Mouse (Mus musculus) bone marrow macrophage, adult 2 months (primary cell): ENCODE measurements around the gene Pcgf2. TPM values are rescaled to one million over a fixed set of nuclear protein-coding genes. Genes with fewer than 3 reads are reported as not detected.

Experiments
- H3K27ac ChIP-seq: 2 replicates; pipeline ENCODE4 v1.5.1; 2012; ENCODE audit warnings: low read depth, low read length; ENCODE audit not compliant: insufficient read depth
- H3K4me1 ChIP-seq: 2 replicates; pipeline ENCODE4 v1.6.1; 2012; ENCODE audit warnings: low read length; ENCODE audit not compliant: control insufficient read depth, insufficient read depth
- H3K4me3 ChIP-seq: 2 replicates; pipeline ENCODE4 v1.5.1; 2012; ENCODE audit warnings: mild to moderate bottlenecking, low read length, moderate library complexity; ENCODE audit not compliant: insufficient read depth
- CTCF ChIP-seq: IDR thresholded peaks from 2 replicates; pipeline ENCODE4 v1.5.1; 2012; ENCODE audit warnings: low read depth, mild to moderate bottlenecking, low read length, moderate library complexity
- POLR2A ChIP-seq: IDR thresholded peaks from 2 replicates; pipeline ENCODE4 v1.6.1; 2012; ENCODE audit warnings: mild to moderate bottlenecking, low read depth, low read length, borderline replicate concordance
- polyA plus RNA-seq: library from polyadenylated mRNA; stranded (reverse); fragments of >200 nt; gene quantifications from 2 replicates; pipeline ENCODE4 v1.2.4, GENCODE M21; 2012; ENCODE audit not compliant: missing spikeins, insufficient read depth, insufficient read length

Gene Pcgf2
- polyA plus RNA-seq, 1 experiment = 12.3 TPM

- no peak for TF ChIP-seq CTCF
- TF ChIP-seq POLR2A = no peak
- H3K4me1 ChIP-seq = 0 out of 2 replicates have a peak, but pooled peaks cover 2% of the 10 kb centered on the region
- no peak overlapping the region for H3K27ac ChIP-seq
- H3K4me3 ChIP-seq = no peak overlapping the region
These were observed 32.1 kb downstream of the Pcgf2 start for GRCm38 (mm10) chr11:97668160-97668559.

- Histone ChIP-seq H3K4me3 (no peak overlapping the region), H3K4me1 (peaks cover 8% of the 10 kb centered on the region), H3K27ac (no peak overlapping the region)
- TF ChIP-seq POLR2A = no peak
- TF ChIP-seq CTCF = no peak
These were observed 33.5 kb downstream of the Pcgf2 start for GRCm38 (mm10) chr11:97666794-97667193.

DNA sequence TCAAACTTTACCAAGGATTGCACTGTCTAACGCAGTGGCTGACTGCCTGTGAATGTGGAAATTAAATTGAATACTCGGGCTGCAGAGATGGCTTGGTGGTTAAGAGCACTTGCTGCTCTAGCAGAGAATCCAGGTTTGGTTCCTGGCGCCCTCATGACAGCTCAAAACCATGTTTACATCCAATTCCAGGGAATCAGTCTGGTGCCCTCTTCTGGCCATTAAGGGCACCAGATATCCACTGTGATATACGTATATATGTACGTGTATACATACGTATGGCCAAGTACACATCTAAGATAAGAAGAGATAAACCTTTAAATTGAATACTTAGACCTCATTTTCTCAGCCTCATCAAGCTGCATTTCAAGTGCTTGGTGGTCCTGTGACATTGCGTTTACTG is 34.1 kb downstream of the Pcgf2 start:
- H3K27ac ChIP-seq = no peak overlapping the region
- H3K4me3 ChIP-seq = no peak overlapping the region
- no peak for TF ChIP-seq POLR2A
- 0 out of 2 replicates have a peak, but pooled peaks have one; percentile 10 for TF ChIP-seq CTCF
- peaks cover 10% of the 10 kb centered on the region for H3K4me1 ChIP-seq

DNA sequence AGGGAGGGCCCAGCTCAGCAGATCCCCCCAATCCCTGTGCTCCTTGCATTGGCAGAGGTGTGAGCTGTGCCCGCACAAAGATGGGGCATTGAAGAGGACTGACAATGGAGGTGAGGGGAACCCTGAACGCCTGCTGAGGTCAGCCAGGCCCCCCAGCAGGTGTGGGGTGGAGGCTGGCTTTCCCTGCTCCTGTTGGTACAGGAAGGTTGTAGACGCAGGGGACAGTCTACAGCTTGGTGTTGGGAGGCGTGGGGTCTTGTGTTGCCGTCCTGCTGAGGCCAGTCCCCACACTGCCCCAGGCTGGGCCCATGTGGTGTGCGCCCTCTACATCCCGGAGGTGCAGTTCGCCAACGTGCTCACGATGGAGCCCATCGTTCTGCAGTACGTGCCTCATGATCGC is 34.9 kb downstream of the Pcgf2 start:
- H3K4me3 ChIP-seq = no peak overlapping the region
- H3K4me1 ChIP-seq = peaks cover 15% of the 10 kb centered on the region
- H3K27ac ChIP-seq = no peak overlapping the region
- TF ChIP-seq CTCF = no peak
- TF ChIP-seq POLR2A = no peak

DNA sequence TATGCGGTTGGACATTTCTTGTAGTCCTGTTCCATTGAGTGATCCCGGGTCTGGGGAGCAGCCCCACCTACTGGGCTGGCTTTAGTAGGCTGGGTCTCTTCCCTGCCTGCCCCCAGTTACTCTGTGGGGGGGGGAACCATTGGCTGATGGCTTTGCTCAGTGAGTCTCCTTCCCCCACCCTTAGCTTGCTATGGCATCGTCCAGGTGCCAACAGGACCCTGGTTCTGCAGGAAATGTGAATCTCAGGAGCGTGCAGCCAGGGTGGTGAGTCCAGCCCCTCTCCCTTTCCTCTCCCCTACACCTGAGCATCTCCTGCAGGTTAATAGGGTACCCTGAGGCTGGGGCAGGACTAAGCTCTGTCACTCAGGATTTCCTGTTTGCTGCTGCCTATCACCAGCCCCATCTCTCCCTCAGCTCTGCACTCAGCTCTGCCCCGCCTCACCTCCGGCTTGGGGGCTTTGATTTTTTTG is 35.5 kb downstream of the Pcgf2 start:
- H3K4me3 ChIP-seq = peak overlapping the region; percentile 75
- TF ChIP-seq CTCF (no peak), POLR2A (no peak)
- H3K27ac ChIP-seq = no peak overlapping the region
- H3K4me1 ChIP-seq = peaks cover 15% of the 10 kb centered on the region

DNA sequence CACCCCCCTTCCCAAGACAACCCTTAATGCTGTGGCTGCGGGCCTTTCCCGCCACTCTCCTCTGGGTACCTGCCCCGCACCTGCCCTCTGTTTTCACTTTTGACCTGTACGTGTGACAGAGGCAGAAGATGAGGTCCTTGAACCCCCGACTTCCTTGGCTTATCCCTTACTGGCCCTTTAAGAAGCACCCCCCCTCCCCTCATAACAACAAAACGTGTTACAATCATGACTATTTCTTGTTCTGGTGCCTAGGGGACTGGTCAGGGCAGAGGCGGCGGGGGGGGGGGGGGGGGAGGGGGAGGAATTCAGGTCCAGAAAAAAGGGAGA is 36.0 kb downstream of the Pcgf2 start:
- peaks cover 15% of the 10 kb centered on the region for H3K4me1 ChIP-seq
- TF ChIP-seq POLR2A = no peak
- no peak for TF ChIP-seq CTCF
- H3K27ac ChIP-seq = no peak overlapping the region
- peak overlapping the region; percentile 75 for H3K4me3 ChIP-seq

GRCm38 (mm10) chr11:97663528-97664338 is 36.6 kb downstream of the Pcgf2 start:
- TF ChIP-seq CTCF = no peak
- TF ChIP-seq POLR2A = no peak

DNA sequence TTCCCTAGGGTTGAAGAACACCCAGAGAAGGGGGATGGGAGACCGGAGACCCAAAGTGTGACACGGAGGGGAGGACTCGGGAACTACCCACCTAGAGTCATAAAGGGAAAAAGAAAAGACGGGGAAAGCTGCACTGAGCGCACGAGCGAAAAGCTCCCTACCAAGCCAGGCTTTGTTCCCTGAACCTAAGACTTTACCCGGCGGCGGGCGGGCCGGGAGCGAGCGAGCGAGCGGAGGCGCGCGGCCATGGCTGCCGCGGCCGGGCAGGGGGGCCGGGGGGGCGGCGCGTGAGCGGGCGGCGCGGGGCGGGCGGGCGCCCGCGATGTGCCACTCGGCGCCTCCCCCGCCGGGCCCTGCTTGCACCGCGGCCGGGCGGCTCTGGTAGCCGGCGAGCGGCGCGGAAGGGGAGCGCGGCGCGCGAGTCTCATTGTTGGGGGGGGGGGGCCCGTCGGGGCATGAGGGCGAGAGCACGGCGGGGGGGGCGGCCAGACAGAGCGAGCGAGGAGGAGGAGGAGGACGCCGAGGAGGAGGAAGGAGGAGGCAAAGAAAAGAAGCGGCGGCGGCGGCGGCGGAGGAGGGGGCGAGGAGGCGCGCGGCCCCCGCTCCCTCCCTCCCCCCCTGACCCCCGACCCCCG is 37.3 kb downstream of the Pcgf2 start, which contains the start of gene Mllt6:
Gene Mllt6, plus strand, starts transcription at position 522 of the 635 bp plus-strand sequence.
- Histone ChIP-seq H3K4me1 (peaks cover 17% of the 10 kb centered on the region), H3K27ac (peak within 1 kb of the TSS; percentile 60), H3K4me3 (peak within 1 kb of the TSS; percentile 75)
- TF ChIP-seq POLR2A (no peak), CTCF (0 out of 2 replicates have a peak, but pooled peaks have one; percentile 8)

More at GRCm38 (mm10) chr11:97663528-97664338, 36.6 kb downstream of the Pcgf2 start:
- Histone ChIP-seq H3K4me3 (peak overlapping the region; percentile 75), H3K27ac (0 out of 2 replicates have a peak overlapping the region, but pooled peaks have one; percentile 22), H3K4me1 (peaks cover 15% of the 10 kb centered on the region)

DNA sequence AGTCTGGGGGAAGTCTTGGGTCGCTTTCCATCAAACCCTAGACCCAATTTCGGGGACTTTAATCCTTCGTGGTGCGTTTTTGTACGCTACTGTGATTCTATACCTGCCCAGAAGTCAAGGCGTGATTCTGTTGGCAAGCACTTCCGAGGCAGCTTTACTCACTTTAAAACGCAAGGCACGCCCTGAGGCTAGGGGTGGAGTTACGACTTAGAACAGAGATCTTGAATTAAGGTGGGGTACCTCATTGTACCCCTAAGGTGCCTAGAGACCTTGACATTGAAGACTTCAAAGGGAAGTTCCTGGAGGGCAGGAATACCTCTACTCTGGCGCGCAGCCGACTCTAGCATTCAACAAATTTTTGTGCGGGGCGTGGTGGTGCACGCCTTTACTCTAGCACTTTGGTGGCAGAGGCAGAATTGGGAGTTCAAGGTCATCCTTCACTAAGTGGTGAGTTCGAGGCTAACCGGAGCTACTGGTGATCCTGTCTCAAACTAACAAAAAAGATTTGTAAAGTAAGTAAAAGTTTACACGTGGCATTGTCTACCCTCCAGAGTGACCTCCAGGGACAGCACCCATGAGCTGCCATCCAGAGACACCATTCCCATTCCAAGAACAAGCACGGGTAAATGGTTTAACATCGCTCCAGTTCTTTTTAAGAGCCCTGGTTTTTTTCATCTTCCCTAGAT is 37.9 kb downstream of the Pcgf2 start:
- Histone ChIP-seq H3K4me1 (peaks cover 20% of the 10 kb centered on the region), H3K27ac (peak overlapping the region; percentile 60; the same call in 1 of the 2 replicates), H3K4me3 (peak overlapping the region; percentile 75)
- no peak for TF ChIP-seq CTCF
- TF ChIP-seq POLR2A = no peak

- Histone ChIP-seq H3K4me3 (peak overlapping the region; percentile 75), H3K4me1 (peaks cover 27% of the 10 kb centered on the region), H3K27ac (peak overlapping the region; percentile 60; the same call in 1 of the 2 replicates)
- no peak for TF ChIP-seq POLR2A
- TF ChIP-seq CTCF = no peak
These were observed 38.6 kb downstream of the Pcgf2 start for GRCm38 (mm10) chr11:97661648-97662133.
